8 mouse cellular contexts compared by ENCODE assay signal in genomic region chr4:129500607-129501566, GRCm38 (mm10). TPM values are rescaled to one million over a fixed set of nuclear protein-coding genes. Genes with fewer than 3 reads are reported as not detected.
DNase-seq lines count a peak whose midpoint lies in the region; ATAC-seq and TF ChIP-seq lines count a peak whose summit lies in the region.

No protein-coding gene starts in this region.

- no peaks in the 10 kb centered on the region for H3K36me3 ChIP-seq in forebrain, postnatal 0 days (ENCODE audit: insufficient read depth)

- no peaks in the 10 kb centered on the region for H3K9me3 ChIP-seq in forebrain, postnatal 0 days (ENCODE audit: low read length)

- H3K4me3 ChIP-seq in forebrain, postnatal 0 days (ENCODE audit: low read depth, low read length) = peak overlapping the region; percentile 49

- WGBS in forebrain, postnatal 0 days = 3% methylated on average over 49 of the region's 49 CpGs

- peak overlapping the region; percentile 78 for H3K4me2 ChIP-seq in forebrain, postnatal 0 days (ENCODE audit: low read depth)

- H3K27me3 ChIP-seq in forebrain, postnatal 0 days (ENCODE audit: insufficient read depth, low read length) = no peaks in the 10 kb centered on the region

- H3K27ac ChIP-seq in forebrain, postnatal 0 days (ENCODE audit: low read depth, low read length) = peak overlapping the region; percentile 67

- H3K9ac ChIP-seq in forebrain, postnatal 0 days = peak overlapping the region; percentile 60

- ATAC-seq in forebrain, postnatal 0 days = peak; percentile 50
- peak; percentile 60 to 62 for ATAC-seq in hematopoietic stem cell, adult 5-6 weeks (replicated peaks in 1 of 2; ENCODE audit: insufficient read depth in 1 of 2, low FRiP score in 2 of 2, low TSS enrichment in 1 of 2, low read depth in 1 of 2, poor library complexity in 2 of 2, severe bottlenecking in 2 of 2)

- 0 out of 2 replicates have a peak, but pooled peaks have one; percentile 9 for TF ChIP-seq CTCF in forebrain, postnatal 0 days (IDR thresholded peaks at IDR 0.05; ENCODE audit: low read depth)

- DNase-seq in MEL-GATA-1-ER (ENCODE audit: extremely low read depth, low read depth) = peak; percentile 42
- peak; percentile 40 for DNase-seq in cerebellum, adult 8-10 months
- peak; percentile 68 for DNase-seq in forebrain, postnatal 0 days
- DNase-seq in layer of hippocampus, postnatal 25 days (ENCODE audit: extremely low spot score in 1 of 2, low spot score in 1 of 2) = peak; percentile 54 to 66
- peak; percentile 94 for DNase-seq in lung, postnatal 36 days
- DNase-seq in retina, embryonic 14.5 days (ENCODE audit: low spot score) = peak; percentile 90
- peak; percentile 88 to 92 for DNase-seq in urinary bladder, adult 18-20 months (ENCODE audit: low spot score in 2 of 2)

- peaks cover 13% of the 10 kb centered on the region for H3K4me1 ChIP-seq in forebrain, postnatal 0 days (ENCODE audit: insufficient read depth)

RNA-seq across cellular contexts. Expression of gene Fam229a, which starts 9.9 kb away (rescaled TPM):
- total RNA-seq in forebrain, postnatal 0 days (2014; rRNA removed) = 1.8 TPM in 1 of 2 replicates, not detected in the other
- polyA plus RNA-seq in forebrain, postnatal 0 days (2015; fragmentation: Nextera tagmentation; extraction: Ambion mirVana) = 1.7 and 2.6 TPM in 2 replicates
- not detected in 2 replicates for total RNA-seq in hematopoietic stem cell, adult 5-6 weeks (2017)
- not detected for total RNA-seq in layer of hippocampus, postnatal 25 days (2021)

RNA-seq across cellular contexts. Expression of gene Tssk3, which starts 10.1 kb away (rescaled TPM):
- total RNA-seq in forebrain, postnatal 0 days (2014; rRNA removed) = 0.24 and 0.46 TPM in 2 replicates
- 0.62 and 0.98 TPM in 2 replicates for polyA plus RNA-seq in forebrain, postnatal 0 days (2015; fragmentation: Nextera tagmentation; extraction: Ambion mirVana)
- total RNA-seq in hematopoietic stem cell, adult 5-6 weeks (2017) = not detected in 2 replicates
- total RNA-seq in layer of hippocampus, postnatal 25 days (2021) = not detected

RNA-seq across cellular contexts. Expression of gene Marcksl1, which starts 12.5 kb away (rescaled TPM):
- 1,946 and 1,960 TPM in 2 replicates for total RNA-seq in forebrain, postnatal 0 days (2014; rRNA removed)
- 2,276 and 2,298 TPM in 2 replicates for polyA plus RNA-seq in forebrain, postnatal 0 days (2015; fragmentation: Nextera tagmentation; extraction: Ambion mirVana)
- total RNA-seq in hematopoietic stem cell, adult 5-6 weeks (2017) = 159 and 228 TPM in 2 replicates
- total RNA-seq in layer of hippocampus, postnatal 25 days (2021) = 100 to 1,000 TPM; 170 to 171 TPM

RNA-seq across cellular contexts. Expression of gene Bsdc1, which starts 39.5 kb away (rescaled TPM):
- 57.0 and 61.6 TPM in 2 replicates for total RNA-seq in forebrain, postnatal 0 days (2014; rRNA removed)
- 25.6 and 28.4 TPM in 2 replicates for polyA plus RNA-seq in forebrain, postnatal 0 days (2015; fragmentation: Nextera tagmentation; extraction: Ambion mirVana)
- 36.2 and 41.3 TPM in 2 replicates for total RNA-seq in hematopoietic stem cell, adult 5-6 weeks (2017)
- 10 to 100 TPM; 55.4 to 57.7 TPM for total RNA-seq in layer of hippocampus, postnatal 25 days (2021)

RNA-seq across cellular contexts. Expression of gene Hdac1, which starts 41.6 kb away (rescaled TPM):
- total RNA-seq in forebrain, postnatal 0 days (2014; rRNA removed) = 25.6 and 30.8 TPM in 2 replicates
- 47.3 and 50.7 TPM in 2 replicates for polyA plus RNA-seq in forebrain, postnatal 0 days (2015; fragmentation: Nextera tagmentation; extraction: Ambion mirVana)
- total RNA-seq in hematopoietic stem cell, adult 5-6 weeks (2017) = 104 TPM in 2 replicates
- 10 to 100 TPM; 37.0 to 48.7 TPM for total RNA-seq in layer of hippocampus, postnatal 25 days (2021)

Comparison
In these comparisons a context has a peak if more than half of its experiments do, and no peak if none do; other contexts are left out.
1. Peak in every context shown above with its lines: DNase-seq, ATAC-seq, H3K4me3 ChIP-seq and H3K27ac ChIP-seq.
2. DNase-seq: peak in every context shown above with its lines; median percentile 94 in lung, postnatal 36 days; 90 in retina, embryonic 14.5 days; 90 in urinary bladder, adult 18-20 months; 68 in forebrain, postnatal 0 days; 60 in layer of hippocampus, postnatal 25 days; 42 in MEL-GATA-1-ER; 40 in cerebellum, adult 8-10 months.